Mouse (Mus musculus) embryonic facial prominence, embryonic 11.5 days (tissue): ENCODE data around the gene Tspan7. TPM values are rescaled to one million over a fixed set of nuclear protein-coding genes. Genes with fewer than 3 reads are reported as not detected.

Source experiments
- ATAC-seq: fragments of 200-750 bp; cut with Nextera tagmentation; replicated peaks from 2 replicates; pipeline ENCODE4 v1.8.0; 2017; ENCODE audit warnings: low read depth; ENCODE audit not compliant: insufficient number of reproducible peaks, low FRiP score, low TSS enrichment
- DNase-seq: peaks from one replicate; pipeline ENCODE4 v3.0.0-alpha.2; 2015; ENCODE audit warnings: low spot score
- H3K27ac ChIP-seq: fragments of 300-500 bp; sonication (generic); replicated peaks from 2 replicates; pipeline ENCODE4 v1.5.1; 2014; ENCODE audit warnings: mild to moderate bottlenecking, low read depth, low read length, control low read depth
- H3K27me3 ChIP-seq: fragments of 300-500 bp; sonication (generic); 2 replicates; pipeline ENCODE4 v1.6.1; 2014; ENCODE audit warnings: mild to moderate bottlenecking, low read length, moderate library complexity, mixed read lengths; ENCODE audit not compliant: control insufficient read depth, insufficient read depth
- H3K36me3 ChIP-seq: fragments of 300-500 bp; sonication (generic); replicated peaks from 2 replicates; pipeline ENCODE4 v1.6.1; 2014; ENCODE audit warnings: low read depth, mild to moderate bottlenecking, low read length, moderate library complexity, mixed read lengths; ENCODE audit not compliant: control insufficient read depth, insufficient read depth
- H3K4me1 ChIP-seq: fragments of 300-500 bp; sonication (generic); 2 replicates; pipeline ENCODE4 v1.6.1; 2014; ENCODE audit warnings: low read length, mixed read lengths; ENCODE audit not compliant: control insufficient read depth, insufficient read depth
- H3K4me2 ChIP-seq: fragments of 300-500 bp; sonication (generic); 2 replicates; pipeline ENCODE4 v1.6.1; 2014; ENCODE audit warnings: low read depth, mild to moderate bottlenecking, control low read depth, low read length, moderate library complexity
- H3K4me3 ChIP-seq: fragments of 300-500 bp; sonication (generic); 2 replicates; pipeline ENCODE4 v1.5.1; 2014; ENCODE audit warnings: low read depth, low read length, control low read depth
- H3K9ac ChIP-seq: fragments of 300-500 bp; sonication (generic); replicated peaks from 2 replicates; pipeline ENCODE4 v1.6.1; 2014; ENCODE audit warnings: mild to moderate bottlenecking, control low read depth, low read length
- H3K9me3 ChIP-seq: fragments of 300-500 bp; sonication (generic); replicated peaks from 2 replicates; pipeline ENCODE4 v1.6.1; 2016; ENCODE audit warnings: mild to moderate bottlenecking, low read length, inconsistent platforms, mixed read lengths; ENCODE audit not compliant: control insufficient read depth
- WGBS: fragments of 180-500 bp; shearing (Covaris S2); extraction: QIAGEN DNeasy Blood & Tissue Kit; methylation state at CpG from one replicate; pipeline ENCODE4 v1.1.7; 2014; 5-methylcytosine and 5-hydroxymethylcytosine counted together
- polyA plus RNA-seq: library from polyadenylated mRNA; unstranded; fragments of >200 nt; fragmentation: Nextera tagmentation; extraction: Ambion mirVana; gene quantifications from 2 replicates; pipeline ENCODE4 v1.2.1, GENCODE M21; 2014

The Tspan7 gene
- polyA plus RNA-seq, 1 experiment from 2014 or later, result 79.4 TPM

DNA sequence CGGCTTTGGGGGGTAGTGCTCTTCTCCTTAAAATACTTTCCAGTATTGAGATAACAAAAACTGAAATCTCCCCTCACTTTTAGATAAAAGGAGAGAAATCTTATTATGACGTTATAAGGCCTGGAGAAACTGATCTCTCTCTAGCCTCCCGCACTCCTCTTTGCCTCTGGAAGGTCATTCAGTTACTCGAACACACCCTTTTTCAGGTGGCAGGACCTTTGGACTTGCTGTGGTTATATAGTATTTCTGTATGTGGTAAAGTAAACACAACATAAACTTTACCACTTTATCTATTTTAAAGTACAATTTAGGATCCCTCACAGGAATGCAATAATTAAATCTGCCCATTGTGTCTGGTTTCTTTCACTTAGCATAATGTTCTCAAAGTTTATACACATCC, 5.0 kb upstream of the Tspan7 start:
- ATAC-seq, result no peak

GRCm38 (mm10) chrX:10485664-10486211, 780 bp downstream of the Tspan7 start:
- peak overlapping the region; percentile 46 for H3K4me2 ChIP-seq
- WGBS, result 15% methylated on average over 24 of the region's 27 CpGs
- no peaks in the 10 kb centered on the region for H3K27me3 ChIP-seq
- H3K9ac ChIP-seq, result peak overlapping the region; percentile 50
- no peaks in the 10 kb centered on the region for H3K4me1 ChIP-seq
- DNase-seq (peak; percentile 63), ATAC-seq (peak; percentile 90)
- no peaks in the 10 kb centered on the region for H3K36me3 ChIP-seq
- peak overlapping the region; percentile 44 for H3K4me3 ChIP-seq
- no peak overlapping the region for H3K27ac ChIP-seq
- H3K9me3 ChIP-seq, result no peaks in the 10 kb centered on the region

More for the DNA sequence above, 5.0 kb upstream of the Tspan7 start:
- no peak overlapping the region for H3K9ac ChIP-seq
- no peaks in the 10 kb centered on the region for H3K27me3 ChIP-seq
- H3K9me3 ChIP-seq, result no peaks in the 10 kb centered on the region
- no peak overlapping the region for H3K4me3 ChIP-seq
- DNase-seq, result no peak
- WGBS, result 84% methylated on average over 4 of the region's 4 CpGs
- no peaks in the 10 kb centered on the region for H3K36me3 ChIP-seq
- H3K4me1 ChIP-seq, result no peaks in the 10 kb centered on the region
- no peak overlapping the region for H3K27ac ChIP-seq
- H3K4me2 ChIP-seq, result no peak overlapping the region

DNA sequence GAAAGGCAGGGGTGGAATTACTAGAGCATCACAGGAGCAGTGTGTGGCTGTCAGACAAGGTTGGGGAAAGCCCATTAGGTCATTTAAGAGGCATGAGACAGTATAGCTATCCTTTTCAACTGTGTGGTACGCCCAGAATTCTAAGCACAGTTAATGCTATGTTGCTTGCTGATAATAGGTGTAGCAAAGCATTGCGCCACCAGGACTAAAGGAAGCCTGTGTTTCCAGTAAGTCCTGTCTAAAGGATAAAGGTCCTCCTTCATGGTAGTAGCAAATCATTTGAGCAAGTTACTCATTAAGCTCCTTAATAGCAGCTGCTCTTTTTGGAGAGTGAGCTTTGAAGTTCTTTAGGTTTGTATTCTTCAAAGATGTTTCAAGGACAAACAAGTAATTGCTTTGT, 13.6 kb downstream of the Tspan7 start:
- Histone ChIP-seq H3K4me1 (no peaks in the 10 kb centered on the region), H3K4me2 (no peak overlapping the region), H3K9ac (no peak overlapping the region), H3K4me3 (no peak overlapping the region), H3K27me3 (no peaks in the 10 kb centered on the region), H3K36me3 (no peaks in the 10 kb centered on the region), H3K27ac (no peak overlapping the region), H3K9me3 (no peaks in the 10 kb centered on the region)
- ATAC-seq, result no peak
- 85% methylated on average over 2 of the region's 2 CpGs for WGBS
- no peak for DNase-seq

DNA sequence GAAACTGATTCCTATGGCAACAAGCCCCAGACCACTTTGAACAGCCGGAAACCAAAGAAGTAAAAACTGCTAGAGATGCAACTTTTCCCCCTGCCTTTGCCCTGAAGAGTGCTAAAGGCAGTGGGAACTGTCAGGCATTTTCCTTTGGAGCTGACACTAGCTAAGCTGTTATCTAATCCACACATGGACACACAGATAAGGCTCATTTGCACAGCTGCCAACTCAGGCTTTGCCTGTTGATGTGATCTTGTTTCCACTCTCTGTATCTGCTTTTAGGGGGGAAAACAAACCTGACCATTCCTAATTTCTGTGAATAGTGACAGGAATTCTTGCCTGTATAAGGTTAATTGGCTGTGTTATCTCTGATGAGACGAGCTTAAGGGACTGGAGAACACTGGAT, 17.7 kb downstream of the Tspan7 start:
- Histone ChIP-seq H3K4me1 (no peaks in the 10 kb centered on the region), H3K9me3 (no peaks in the 10 kb centered on the region), H3K27me3 (no peaks in the 10 kb centered on the region), H3K9ac (no peak overlapping the region), H3K4me2 (no peak overlapping the region), H3K36me3 (no peaks in the 10 kb centered on the region), H3K27ac (no peak overlapping the region), H3K4me3 (no peak overlapping the region)
- ATAC-seq (no peak), DNase-seq (no peak)
- 51% methylated on average over 2 of the region's 2 CpGs for WGBS

GRCm38 (mm10) chrX:10514417-10514816, 29.5 kb downstream of the Tspan7 start:
- no peak for DNase-seq
- Histone ChIP-seq H3K36me3 (no peaks in the 10 kb centered on the region), H3K4me1 (no peaks in the 10 kb centered on the region), H3K27ac (no peak overlapping the region), H3K9me3 (no peaks in the 10 kb centered on the region), H3K4me2 (no peak overlapping the region), H3K27me3 (no peaks in the 10 kb centered on the region), H3K9ac (no peak overlapping the region), H3K4me3 (no peak overlapping the region)
- ATAC-seq, result no peak
- WGBS, result 62% methylated on average over 5 of the region's 5 CpGs

DNA sequence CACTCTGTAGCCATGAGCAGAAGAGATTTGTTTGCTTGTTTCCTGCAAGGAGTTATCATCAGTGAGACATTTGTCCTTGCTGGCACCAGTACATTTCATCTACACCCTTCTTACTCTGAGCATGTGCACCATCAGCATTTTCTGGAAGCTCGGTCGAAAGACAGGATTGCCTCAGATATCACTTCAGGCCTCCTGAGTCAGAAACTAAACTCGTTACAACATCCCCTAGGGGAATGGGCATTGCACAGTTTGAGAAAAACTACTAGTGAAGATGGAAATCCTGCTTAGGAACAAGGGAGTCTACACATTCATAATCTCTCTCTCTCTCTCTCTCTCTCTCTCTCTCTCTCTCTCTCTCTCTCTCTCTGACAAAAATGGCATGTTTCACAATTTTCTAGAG, 30.0 kb downstream of the Tspan7 start:
- Histone ChIP-seq H3K27me3 (no peaks in the 10 kb centered on the region), H3K4me2 (no peak overlapping the region), H3K36me3 (no peaks in the 10 kb centered on the region), H3K4me1 (no peaks in the 10 kb centered on the region), H3K9ac (no peak overlapping the region), H3K27ac (no peak overlapping the region), H3K9me3 (no peaks in the 10 kb centered on the region), H3K4me3 (no peak overlapping the region)
- WGBS, result 41% methylated on average over 3 of the region's 3 CpGs
- no peak for DNase-seq
- ATAC-seq, result no peak

GRCm38 (mm10) chrX:10516448-10516847, 31.5 kb downstream of the Tspan7 start:
- WGBS, result 65% methylated on average over 7 of the region's 7 CpGs
- Histone ChIP-seq H3K4me1 (no peaks in the 10 kb centered on the region), H3K36me3 (no peaks in the 10 kb centered on the region), H3K9ac (no peak overlapping the region), H3K27ac (no peak overlapping the region), H3K4me3 (no peak overlapping the region), H3K27me3 (no peaks in the 10 kb centered on the region), H3K4me2 (no peak overlapping the region), H3K9me3 (no peaks in the 10 kb centered on the region)
- DNase-seq (no peak), ATAC-seq (no peak)

GRCm38 (mm10) chrX:10516925-10517324, 32.0 kb downstream of the Tspan7 start:
- Histone ChIP-seq H3K9ac (no peak overlapping the region), H3K27ac (no peak overlapping the region), H3K27me3 (no peaks in the 10 kb centered on the region), H3K4me2 (no peak overlapping the region), H3K9me3 (no peaks in the 10 kb centered on the region), H3K4me1 (no peaks in the 10 kb centered on the region), H3K4me3 (no peak overlapping the region), H3K36me3 (no peaks in the 10 kb centered on the region)
- DNase-seq (no peak), ATAC-seq (no peak)
- 80% methylated on average over 6 of the region's 6 CpGs for WGBS
